Mouse (Mus musculus) kidney, adult 2 months (tissue): ENCODE results near the gene Aktip. TPM values are rescaled to one million over a fixed set of nuclear protein-coding genes. Genes with fewer than 3 reads are reported as not detected.

Experiments used
- DNase-seq: peaks from one replicate; pipeline ENCODE4 v3.0.0; 2021
- H3K27ac ChIP-seq: fragments of 200-500 bp; 2 replicates; pipeline ENCODE4 v1.5.1; 2012; ENCODE audit warnings: low read depth, low read length, control low read depth, inconsistent platforms; ENCODE audit not compliant: insufficient read depth
- H3K27me3 ChIP-seq: fragments of 200-500 bp; replicated peaks from 2 replicates; pipeline ENCODE4 v1.6.1; 2012; ENCODE audit warnings: mild to moderate bottlenecking, moderate library complexity, low read length, inconsistent platforms; ENCODE audit not compliant: control insufficient read depth, insufficient read depth
- H3K36me3 ChIP-seq: fragments of 200-500 bp; 2 replicates; pipeline ENCODE4 v1.6.1; 2012; ENCODE audit warnings: mild to moderate bottlenecking, moderate library complexity, low read length, inconsistent platforms; ENCODE audit not compliant: control insufficient read depth, insufficient read depth
- H3K4me1 ChIP-seq: fragments of 200-500 bp; 2 replicates; pipeline ENCODE4 v1.6.1; 2011; ENCODE audit warnings: low read length; ENCODE audit not compliant: control insufficient read depth, insufficient read depth
- H3K4me3 ChIP-seq: fragments of 200-500 bp; 2 replicates; pipeline ENCODE4 v1.5.1; 2011; ENCODE audit warnings: mild to moderate bottlenecking, low read depth, low read length, control low read depth; ENCODE audit not compliant: insufficient read depth
- CTCF ChIP-seq: fragments of 200-500 bp; conservative IDR thresholded peaks from 2 replicates; pipeline ENCODE4 v1.5.1; 2011; ENCODE audit warnings: low read depth, mild to moderate bottlenecking, control low read depth, low read length, moderate library complexity, mixed read lengths; ENCODE audit not compliant: insufficient read depth, insufficient read length
- POLR2A ChIP-seq: fragments of 200-500 bp; IDR thresholded peaks from one replicate; pipeline ENCODE4 v1.6.1; 2011; ENCODE audit warnings: low read depth, low read length, control low read depth
- WGBS: fragments of 180-500 bp; shearing (Covaris S2); methylation state at CpG from one replicate; pipeline ENCODE4 v1.1.7; 2018; 5-methylcytosine and 5-hydroxymethylcytosine counted together
- polyA plus RNA-seq: library from polyadenylated mRNA; depleted of rRNA; stranded (reverse); fragments of >200 nt; gene quantifications from 2 replicates; pipeline ENCODE4 v1.2.3, GENCODE M21; 2012

Aktip gene
- polyA plus RNA-seq, 1 experiment = 108 TPM

DNA sequence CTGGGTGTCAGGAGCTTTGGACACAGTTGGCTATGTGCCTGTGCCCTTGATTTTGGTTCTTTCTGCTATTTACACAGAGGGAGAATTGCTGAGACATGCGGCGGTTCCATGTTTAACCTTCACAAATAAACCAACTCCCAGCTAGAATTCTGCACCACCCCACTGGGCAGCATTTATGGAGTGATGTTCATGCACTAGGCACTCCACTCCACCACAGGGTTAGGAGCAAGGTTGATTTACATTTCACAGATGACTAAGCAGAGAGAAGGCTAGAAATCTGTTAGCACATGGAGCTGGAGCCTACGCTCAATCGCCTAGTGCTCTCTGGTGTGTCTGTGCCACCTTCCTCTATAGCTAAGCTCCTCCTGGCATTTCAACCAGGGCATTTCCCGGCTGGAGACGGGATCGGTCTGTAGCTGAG lies 27.7 kb upstream of the Aktip start:
- no peaks in the 10 kb centered on the region for H3K4me1 ChIP-seq
- 84% methylated on average over 7 of the region's 7 CpGs for WGBS
- no peak overlapping the region for H3K4me3 ChIP-seq
- no peak for TF ChIP-seq CTCF
- TF ChIP-seq POLR2A = no peak
- H3K27ac ChIP-seq = no peak overlapping the region
- no peaks in the 10 kb centered on the region for H3K27me3 ChIP-seq
- peak; percentile 1 for DNase-seq
- peaks cover 3% of the 10 kb centered on the region; the same call in 1 of the 2 replicates for H3K36me3 ChIP-seq

DNA sequence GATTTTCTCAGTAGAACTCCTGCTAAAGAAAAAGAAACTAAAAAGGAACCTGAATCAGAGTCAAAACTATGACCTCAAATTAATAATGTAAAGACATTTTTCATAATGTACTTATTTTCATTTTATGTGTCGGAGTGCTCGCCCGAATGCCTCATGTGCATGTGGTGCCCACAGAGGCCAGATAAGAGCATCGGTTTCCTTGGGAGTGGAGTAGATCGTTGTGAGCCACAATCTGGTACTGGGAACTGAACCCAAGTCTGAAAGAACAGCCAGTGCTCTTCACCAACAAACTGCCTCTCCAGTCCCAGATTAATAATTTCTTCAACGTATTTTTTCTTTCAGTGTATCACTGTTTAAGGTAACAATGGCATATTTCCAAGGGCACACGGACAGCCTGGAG lies 24.5 kb upstream of the Aktip start:
- no peaks in the 10 kb centered on the region; the same call in 1 of the 2 replicates for H3K36me3 ChIP-seq
- DNase-seq = no peak
- TF ChIP-seq CTCF (no peak), POLR2A (no peak)
- WGBS = 93% methylated on average over 7 of the region's 7 CpGs
- H3K4me1 ChIP-seq = no peaks in the 10 kb centered on the region
- H3K4me3 ChIP-seq = no peak overlapping the region
- H3K27ac ChIP-seq = no peak overlapping the region
- no peaks in the 10 kb centered on the region for H3K27me3 ChIP-seq

DNA sequence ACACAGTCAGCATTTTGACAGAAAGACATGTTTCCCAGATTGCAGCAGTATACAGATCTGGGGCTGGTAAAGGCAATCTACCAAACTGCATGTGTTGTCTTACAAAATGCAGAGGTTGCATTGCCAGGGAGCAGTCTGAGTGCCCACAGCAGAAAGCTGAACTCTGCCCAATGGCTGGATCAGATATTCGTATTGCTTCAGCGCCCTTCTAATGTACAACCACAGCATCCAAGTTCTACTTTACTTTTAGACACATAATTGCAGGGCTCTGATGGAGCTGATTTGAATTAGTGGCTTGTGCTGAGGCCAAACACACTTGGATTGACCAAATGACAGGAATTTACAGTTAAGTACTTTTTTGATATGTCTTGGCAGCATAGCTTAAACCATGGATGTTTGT lies 22.1 kb upstream of the Aktip start:
- TF ChIP-seq CTCF (no peak), POLR2A (no peak)
- WGBS = 70% methylated on average over 2 of the region's 2 CpGs
- H3K4me3 ChIP-seq = no peak overlapping the region
- no peak for DNase-seq
- H3K27me3 ChIP-seq = no peaks in the 10 kb centered on the region
- no peaks in the 10 kb centered on the region; the same call in none of the 2 replicates for H3K36me3 ChIP-seq
- no peak overlapping the region for H3K27ac ChIP-seq
- no peaks in the 10 kb centered on the region for H3K4me1 ChIP-seq

DNA sequence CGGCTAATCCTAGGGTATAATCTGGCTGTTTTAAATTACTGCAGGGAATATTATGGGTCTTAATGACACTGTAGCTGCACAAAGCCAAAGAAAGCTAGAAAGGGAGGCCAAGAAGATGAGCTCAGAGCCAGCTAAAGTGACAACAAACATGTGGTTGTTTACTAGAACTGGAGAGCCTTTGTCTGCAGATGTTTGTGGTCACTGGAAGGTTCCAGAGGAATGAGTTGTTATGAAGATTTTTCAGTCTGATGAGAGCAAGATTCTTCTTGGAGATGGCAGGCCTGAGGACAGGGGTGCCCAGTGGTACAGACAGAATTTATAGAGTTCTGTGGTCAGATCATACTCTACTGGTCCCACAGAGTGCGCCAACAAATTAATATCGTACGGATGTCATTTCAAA lies 18.5 kb upstream of the Aktip start:
- Histone ChIP-seq H3K36me3 (no peaks in the 10 kb centered on the region; the same call in none of the 2 replicates), H3K4me3 (no peak overlapping the region), H3K4me1 (no peaks in the 10 kb centered on the region), H3K27ac (no peak overlapping the region), H3K27me3 (no peaks in the 10 kb centered on the region)
- TF ChIP-seq CTCF = no peak
- no peak for TF ChIP-seq POLR2A
- 85% methylated on average over 4 of the region's 4 CpGs for WGBS
- DNase-seq = no peak

DNA sequence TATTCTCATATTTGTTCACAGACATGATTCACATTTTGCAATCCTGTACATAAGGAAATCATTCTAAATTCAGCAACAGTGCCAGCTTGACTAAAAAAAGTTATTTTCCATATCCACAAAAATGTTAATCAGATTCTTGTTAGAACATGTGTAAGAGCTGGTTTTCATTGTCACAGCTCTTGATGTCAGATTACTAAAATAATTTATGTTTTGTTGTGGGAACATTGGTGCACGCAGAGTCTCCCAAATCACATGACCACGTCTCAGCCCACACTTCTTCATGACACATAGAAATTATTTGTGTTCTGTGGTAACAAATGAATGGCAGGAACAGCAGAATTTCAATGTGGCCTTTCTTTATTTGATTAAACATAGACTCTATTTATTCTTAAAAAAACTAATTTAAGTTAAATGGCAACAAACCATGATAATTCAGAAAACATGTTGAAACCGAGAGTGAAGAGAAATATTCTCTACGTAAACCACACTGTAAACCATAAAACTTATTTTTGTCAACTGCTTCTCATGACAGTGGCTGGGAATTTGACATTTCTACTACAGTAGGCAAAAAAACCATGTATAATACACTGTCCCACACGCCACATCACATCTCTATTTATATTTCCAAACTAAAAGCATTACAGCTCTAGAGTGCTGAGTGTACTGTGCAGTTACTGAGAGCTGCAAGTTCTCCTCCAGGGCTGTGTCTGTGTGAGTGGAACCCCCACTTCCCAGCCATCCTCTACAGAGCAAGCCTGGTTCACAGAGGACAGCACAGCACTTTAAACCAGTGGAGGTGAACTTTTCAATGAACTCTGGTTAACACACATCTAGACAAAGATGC lies 17.5 kb upstream of the Aktip start:
- Histone ChIP-seq H3K4me1 (no peaks in the 10 kb centered on the region), H3K27me3 (no peaks in the 10 kb centered on the region), H3K36me3 (no peaks in the 10 kb centered on the region; the same call in none of the 2 replicates), H3K4me3 (no peak overlapping the region), H3K27ac (no peak overlapping the region)
- TF ChIP-seq CTCF (no peak), POLR2A (no peak)
- WGBS = 82% methylated on average over 5 of the region's 5 CpGs
- DNase-seq = no peak

DNA sequence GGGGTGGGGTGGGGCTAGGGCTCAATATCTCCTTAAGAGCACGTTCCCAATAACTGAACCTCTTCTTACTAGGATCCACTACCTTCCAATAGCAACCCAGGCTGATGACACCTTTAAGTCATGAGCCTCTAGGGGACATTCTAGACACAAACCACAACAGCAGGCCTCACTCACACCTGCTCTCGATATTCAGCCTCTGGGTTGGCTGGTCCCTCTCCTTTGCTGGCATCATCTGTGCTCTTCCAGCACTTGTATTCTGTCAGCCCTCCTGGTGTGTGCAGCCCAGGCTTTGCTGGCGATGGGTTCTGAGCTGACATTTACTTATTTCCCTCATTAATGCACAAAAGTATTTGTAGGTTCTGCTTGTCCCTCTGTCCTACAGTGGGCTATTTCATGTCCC lies 14.5 kb upstream of the Aktip start:
- TF ChIP-seq POLR2A (no peak), CTCF (no peak)
- no peaks in the 10 kb centered on the region; the same call in 1 of the 2 replicates for H3K36me3 ChIP-seq
- H3K27me3 ChIP-seq = no peaks in the 10 kb centered on the region
- DNase-seq = no peak
- no peak overlapping the region for H3K4me3 ChIP-seq
- no peaks in the 10 kb centered on the region for H3K4me1 ChIP-seq
- 87% methylated on average over 3 of the region's 3 CpGs for WGBS
- H3K27ac ChIP-seq = no peak overlapping the region

DNA sequence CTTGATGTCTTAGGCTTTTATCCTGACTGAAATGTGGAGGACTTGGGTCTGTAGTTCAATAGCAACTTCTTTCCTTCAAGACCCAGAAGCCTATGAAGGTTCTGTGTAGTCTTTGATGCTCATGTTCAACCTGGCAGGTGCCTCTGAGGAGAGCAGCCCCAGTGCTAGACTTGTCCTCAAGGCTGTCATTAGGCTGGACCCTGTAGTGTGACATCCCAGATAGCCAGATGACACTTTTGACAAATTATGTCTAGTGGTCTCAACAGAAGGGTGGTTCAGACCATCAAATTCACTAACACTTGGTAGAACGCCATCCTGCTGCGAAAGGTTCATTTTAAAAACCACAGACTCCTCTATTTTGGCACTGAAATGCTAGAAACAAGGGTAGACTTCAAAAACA lies 13.2 kb upstream of the Aktip start:
- Histone ChIP-seq H3K27me3 (no peaks in the 10 kb centered on the region), H3K27ac (no peak overlapping the region), H3K4me3 (no peak overlapping the region), H3K36me3 (no peaks in the 10 kb centered on the region), H3K4me1 (no peaks in the 10 kb centered on the region)
- 97% methylated on average over 2 of the region's 2 CpGs for WGBS
- TF ChIP-seq POLR2A (no peak), CTCF (no peak)
- DNase-seq = no peak
